Mouse (Mus musculus) layer of hippocampus, postnatal 10 days (tissue): ENCODE data around the gene Asb6. TPM values are rescaled to one million over a fixed set of nuclear protein-coding genes. Genes with fewer than 3 reads are reported as not detected.

Experiments
- DNase-seq, 2 experiments: peaks; one replicate each; pipeline ENCODE4 v3.0.0; 2021; ENCODE audit warnings: low spot score in 2 of 2
- total RNA-seq, 2 experiments: library from RNA; stranded (reverse); gene quantifications; 2 replicates each; pipeline ENCODE4 v1.2.3; 2021

The Asb6 gene
- total RNA-seq, 2 experiments from 2014 or later: 34.9 to 36.1 TPM

- no peak for DNase-seq
Measured at GRCm38 (mm10) chr2:30834373-30835022, 4.4 kb upstream of the Asb6 start, which contains the start of gene Prrx2. Gene Prrx2 (plus strand): TSS chr2:30834972.

GRCm38 (mm10) chr2:30833644-30834043 lies 3.5 kb upstream of the Asb6 start:
- no peak for DNase-seq

- DNase-seq: peak; percentile 60 to 64
Measured at GRCm38 (mm10) chr2:30829315-30829714, 818 bp downstream of the Asb6 start.

- peak; percentile 98 to 99 for DNase-seq
Measured at GRCm38 (mm10) chr2:30827749-30828475, 2.2 kb downstream of the Asb6 start.

- peak; percentile 45 to 60 for DNase-seq
Measured at GRCm38 (mm10) chr2:30826825-30827748, 3.0 kb downstream of the Asb6 start.

- DNase-seq: peak; percentile 53 to 55
Measured at GRCm38 (mm10) chr2:30823385-30824153, 6.6 kb downstream of the Asb6 start.

GRCm38 (mm10) chr2:30822460-30822859 lies 7.7 kb downstream of the Asb6 start:
- no peak for DNase-seq

- DNase-seq: no peak
Measured at GRCm38 (mm10) chr2:30821073-30821472, 9.1 kb downstream of the Asb6 start.

- DNase-seq: no peak
Measured at GRCm38 (mm10) chr2:30819873-30820272, 10.3 kb downstream of the Asb6 start.

- DNase-seq: no peak
Measured at GRCm38 (mm10) chr2:30816383-30816782, 13.8 kb downstream of the Asb6 start.

GRCm38 (mm10) chr2:30810573-30810972 lies 19.6 kb downstream of the Asb6 start:
- DNase-seq: no peak

- DNase-seq: no peak
Measured at GRCm38 (mm10) chr2:30809503-30809902, 20.6 kb downstream of the Asb6 start.

- no peak for DNase-seq
Measured at GRCm38 (mm10) chr2:30808296-30808655, 21.9 kb downstream of the Asb6 start.

GRCm38 (mm10) chr2:30807648-30808295 lies 22.4 kb downstream of the Asb6 start, which contains the start of gene Ntmt1:
Gene Ntmt1 (plus strand): TSS chr2:30807826.
- peak; percentile 98 to 99 for DNase-seq

GRCm38 (mm10) chr2:30807147-30807647 lies 22.9 kb downstream of the Asb6 start:
- no peak for DNase-seq

- no peak for DNase-seq
Measured at GRCm38 (mm10) chr2:30805983-30806382, 24.1 kb downstream of the Asb6 start.

- no peak for DNase-seq
Measured at GRCm38 (mm10) chr2:30803604-30804003, 26.5 kb downstream of the Asb6 start, which contains the start of gene 1700001O22Rik. Gene 1700001O22Rik (minus strand): TSS chr2:30803661.

GRCm38 (mm10) chr2:30801067-30801852 lies 28.9 kb downstream of the Asb6 start:
- DNase-seq: peak in 1 of 2 experiments; percentile 42

GRCm38 (mm10) chr2:30800671-30801066 lies 29.5 kb downstream of the Asb6 start:
- DNase-seq: no peak
